Mouse (Mus musculus) liver, adult 2 months (tissue): ENCODE measurements around the gene Skp2.

Source experiments
- CTCF ChIP-seq: fragments of 200-500 bp; IDR thresholded peaks from 2 replicates; pipeline ENCODE4 v1.5.1; 2011; ENCODE audit warnings: low read depth, low read length, control low read depth
- POLR2A ChIP-seq: fragments of 200-500 bp; IDR thresholded peaks from 2 replicates; pipeline ENCODE4 v1.6.1; 2011; ENCODE audit warnings: low read length, control low read depth; ENCODE audit not compliant: insufficient read depth; ENCODE audit errors: extremely low read depth

DNA sequence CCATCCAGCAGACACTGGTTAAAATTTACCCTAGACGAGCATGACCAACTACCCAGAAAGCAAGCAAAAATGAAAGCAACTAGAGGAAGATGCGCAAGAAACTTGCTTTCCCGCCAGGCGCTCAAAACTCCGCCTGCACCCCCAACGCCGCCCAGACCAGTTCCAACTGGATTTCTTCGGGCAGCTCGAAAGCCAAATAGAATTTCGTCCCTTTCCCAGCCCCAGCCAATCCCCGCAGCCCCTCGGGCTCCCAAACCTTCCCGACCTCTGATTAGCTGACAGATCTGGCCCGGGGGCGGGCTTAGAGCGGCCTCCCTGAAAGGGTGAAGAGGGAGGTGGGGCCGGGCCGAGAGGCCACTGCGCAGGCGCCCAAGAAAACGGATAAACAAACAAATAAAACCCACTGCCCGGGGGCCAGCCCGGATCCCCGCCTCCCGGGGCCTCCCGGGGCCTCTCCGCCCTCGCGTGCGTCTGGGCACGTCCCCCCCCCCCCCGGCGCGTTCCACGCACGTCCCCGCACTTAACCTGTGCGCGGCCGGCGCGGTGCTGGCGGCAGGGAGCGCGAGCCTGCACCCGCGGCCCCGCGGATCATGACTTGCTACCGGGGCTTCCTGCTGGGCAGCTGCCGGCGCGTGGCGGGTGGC, 84.2 kb downstream of the Skp2 start, which contains the start of gene Nadk2:
- TF ChIP-seq CTCF (no peak), POLR2A (0 out of 2 replicates have a peak, but pooled peaks have one; percentile 27)
